Mouse (Mus musculus): ENCODE data around the gene Tmem116.

The Tmem116 gene

GRCm38 (mm10) chr5:121451644-121452025, at the start of gene Tmem116:
Gene Tmem116 (plus strand): TSS chr5:121451893.
- DNase-seq (ENCODE audit: low read depth, low spot score), result no peak

- DNase-seq (ENCODE audit: low read depth, low spot score), result no peak
These were observed 43.8 kb upstream of the Tmem116 start for GRCm38 (mm10) chr5:121407856-121408255.

GRCm38 (mm10) chr5:121410975-121411374, 40.7 kb upstream of the Tmem116 start:
- no peak for DNase-seq (ENCODE audit: low read depth, low spot score)

- DNase-seq (ENCODE audit: low read depth, low spot score), result no peak
These were observed 31.0 kb upstream of the Tmem116 start for GRCm38 (mm10) chr5:121420721-121421120.

GRCm38 (mm10) chr5:121422787-121423186, 28.9 kb upstream of the Tmem116 start:
- no peak for DNase-seq (ENCODE audit: low read depth, low spot score)

- no peak for DNase-seq (ENCODE audit: low read depth, low spot score)
These were observed 28.4 kb upstream of the Tmem116 start for GRCm38 (mm10) chr5:121423297-121423696.

GRCm38 (mm10) chr5:121428954-121429353, 22.7 kb upstream of the Tmem116 start:
- DNase-seq (ENCODE audit: low read depth, low spot score), result no peak

- no peak for DNase-seq (ENCODE audit: low read depth, low spot score)
These were observed 13.6 kb upstream of the Tmem116 start for GRCm38 (mm10) chr5:121438131-121438530.

GRCm38 (mm10) chr5:121438756-121439155, 12.9 kb upstream of the Tmem116 start:
- no peak for DNase-seq (ENCODE audit: low read depth, low spot score)

GRCm38 (mm10) chr5:121443548-121443947, 8.1 kb upstream of the Tmem116 start:
- DNase-seq (ENCODE audit: low read depth, low spot score), result no peak

- no peak for DNase-seq (ENCODE audit: low read depth, low spot score)
These were observed 6.8 kb upstream of the Tmem116 start for GRCm38 (mm10) chr5:121444870-121445269.

GRCm38 (mm10) chr5:121448450-121448849, 3.2 kb upstream of the Tmem116 start:
- DNase-seq (ENCODE audit: low read depth, low spot score), result no peak

- DNase-seq (ENCODE audit: low read depth, low spot score), result no peak
These were observed 1.7 kb upstream of the Tmem116 start for GRCm38 (mm10) chr5:121449976-121450375.

- DNase-seq (ENCODE audit: low read depth, low spot score), result no peak
These were observed 1.2 kb upstream of the Tmem116 start for GRCm38 (mm10) chr5:121450476-121450875.

- no peak for DNase-seq (ENCODE audit: low read depth, low spot score)
These were observed 490 bp upstream of the Tmem116 start for GRCm38 (mm10) chr5:121451203-121451602.

- DNase-seq (ENCODE audit: low read depth, low spot score), result peak; percentile 97
These were observed 555 bp downstream of the Tmem116 start, which contains the start of gene Erp29 for GRCm38 (mm10) chr5:121452026-121452869. Gene Erp29 (minus strand): TSS chr5:121452506.

GRCm38 (mm10) chr5:121452906-121453305, 1.2 kb downstream of the Tmem116 start:
- peak; percentile 78 for DNase-seq (ENCODE audit: low read depth, low spot score)

- DNase-seq (ENCODE audit: low read depth, low spot score), result no peak
These were observed 2.2 kb downstream of the Tmem116 start for GRCm38 (mm10) chr5:121453743-121454502.

GRCm38 (mm10) chr5:121454503-121454782, 2.8 kb downstream of the Tmem116 start:
- no peak for DNase-seq (ENCODE audit: low read depth, low spot score)

GRCm38 (mm10) chr5:121455510-121456265, 4.0 kb downstream of the Tmem116 start:
- no peak for DNase-seq (ENCODE audit: low read depth, low spot score)

GRCm38 (mm10) chr5:121461339-121462170, 9.9 kb downstream of the Tmem116 start:
- DNase-seq (ENCODE audit: low read depth, low spot score), result no peak
